Mouse (Mus musculus) thymus, postnatal 14 days (tissue): ENCODE measurements around the gene Dsp.

Experiments
- DNase-seq: peaks from one replicate; pipeline ENCODE4 v3.0.0; 2021

Dsp gene

DNA sequence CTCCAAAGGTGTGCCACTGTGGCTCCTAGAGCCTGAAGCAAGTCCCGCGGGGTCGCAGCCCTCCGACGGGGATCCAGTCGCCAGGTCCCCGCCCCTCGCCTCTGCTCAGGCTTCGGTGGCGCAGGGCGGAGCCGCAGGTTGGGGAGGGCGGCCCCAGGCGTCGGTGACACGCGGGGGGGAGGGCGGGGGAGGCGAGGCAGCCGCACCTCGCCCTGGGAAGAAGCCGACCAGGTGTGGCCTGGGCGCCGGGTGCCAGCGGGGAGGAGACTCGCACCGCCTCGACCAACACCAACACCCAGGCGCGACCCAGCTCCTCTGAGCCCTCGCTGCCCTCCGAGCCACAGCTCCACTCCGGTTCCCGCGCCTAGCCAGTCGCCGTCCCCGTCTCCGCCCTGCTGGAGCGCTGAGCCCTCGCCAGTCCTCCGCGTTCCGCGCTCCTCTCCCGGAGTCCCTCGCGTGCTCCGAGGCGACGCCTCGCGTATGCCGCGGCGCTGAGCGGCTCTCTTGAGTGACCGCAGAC lies at the start of gene Dsp:
Gene Dsp (plus strand): TSS at position 226 of the 520 bp plus-strand sequence.
- peak; percentile 36 for DNase-seq

DNA sequence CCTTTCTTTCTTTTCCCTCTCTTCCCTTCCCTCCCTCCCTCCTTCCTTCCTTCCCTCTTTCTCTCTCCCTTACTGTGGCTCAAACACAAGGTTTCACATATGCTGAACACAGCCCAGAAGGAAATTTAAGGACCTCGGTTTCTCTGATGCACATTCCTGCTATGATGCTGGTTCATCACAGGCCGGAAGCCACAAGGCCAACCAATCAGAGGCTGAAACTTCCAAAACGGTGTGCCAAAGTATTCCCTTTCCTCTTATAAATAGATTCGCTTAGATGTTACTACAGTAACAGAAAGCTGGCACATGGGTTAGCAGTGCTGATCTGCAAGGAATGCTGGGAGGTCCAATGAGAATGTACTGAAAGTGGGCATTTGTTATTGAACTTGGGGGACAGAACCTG lies 47.7 kb upstream of the Dsp start:
- DNase-seq, result no peak

DNA sequence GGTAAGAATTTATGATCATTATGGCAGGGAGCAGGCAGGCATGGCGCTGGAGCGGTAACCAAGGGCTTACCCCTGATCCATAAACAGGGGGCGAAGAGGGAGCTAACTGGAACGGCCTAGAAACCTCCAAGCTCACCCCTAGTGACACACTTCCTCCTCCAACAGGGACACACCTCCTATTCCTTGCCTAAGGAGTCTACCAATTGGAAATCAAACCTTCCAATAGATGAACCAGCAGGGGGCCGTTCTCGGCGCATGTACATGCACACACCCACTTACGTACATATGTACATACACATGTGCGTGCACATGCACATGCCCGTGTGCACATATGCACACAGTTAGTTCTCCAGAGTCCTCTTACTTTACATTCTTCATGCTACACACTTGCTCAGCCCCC lies 46.6 kb upstream of the Dsp start:
- DNase-seq, result no peak

DNA sequence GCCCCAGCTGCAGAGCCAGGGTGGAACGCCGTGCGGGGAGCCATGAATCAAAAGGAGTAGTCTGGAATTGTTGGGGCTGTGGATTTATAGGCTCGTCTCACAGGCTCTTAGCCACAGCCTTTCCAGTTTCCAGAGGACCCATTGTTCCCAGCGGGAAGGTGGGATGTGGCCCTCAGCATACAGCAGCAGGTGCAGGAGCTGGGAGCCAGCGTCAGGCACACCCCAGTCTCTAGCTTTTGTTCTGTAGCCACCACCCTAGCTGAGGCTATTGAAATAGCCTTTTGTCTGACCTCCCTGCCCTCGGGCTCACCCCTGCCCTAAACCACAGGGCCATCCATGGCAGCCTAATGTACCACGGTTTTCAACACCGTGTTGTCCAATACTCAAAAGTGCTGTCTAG lies 42.0 kb upstream of the Dsp start:
- no peak for DNase-seq

DNA sequence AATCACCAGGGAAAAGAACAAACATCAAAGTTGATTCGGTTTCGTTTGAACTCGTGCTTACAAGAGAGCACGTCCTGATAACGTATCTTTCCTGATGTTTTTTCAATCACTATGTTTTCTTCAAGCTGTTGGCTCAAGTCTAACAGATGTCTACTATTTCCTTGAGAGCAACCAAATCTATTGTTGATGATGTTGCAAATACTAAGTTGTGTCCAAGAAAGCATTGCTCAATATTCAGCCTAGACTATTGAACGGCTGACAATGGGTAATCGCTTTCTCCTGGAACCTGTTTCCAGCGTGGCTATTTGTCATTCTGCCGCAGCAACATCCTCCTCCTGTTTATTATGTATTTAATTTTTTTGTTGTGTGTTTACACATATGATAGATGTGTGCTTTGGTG lies 28.8 kb upstream of the Dsp start:
- no peak for DNase-seq

DNA sequence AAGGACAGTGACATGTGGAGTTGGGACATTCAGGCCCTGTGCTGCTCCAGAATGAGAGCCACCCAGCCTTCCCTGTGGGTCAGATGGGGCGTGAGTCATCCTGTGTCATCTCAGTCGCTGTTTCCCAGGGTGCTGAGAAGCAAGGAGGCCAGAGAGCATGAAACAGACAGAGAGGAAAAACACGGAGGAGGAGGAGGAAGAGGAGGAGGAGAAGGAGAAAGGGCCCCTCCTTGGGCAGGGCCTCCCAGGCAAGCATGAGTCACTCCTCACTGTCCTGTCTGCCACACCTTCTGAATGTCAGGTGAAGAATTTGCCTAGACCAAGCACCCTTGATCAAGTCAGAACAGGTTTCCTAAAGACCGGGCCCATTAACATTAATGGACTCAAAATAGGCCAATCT lies 27.4 kb upstream of the Dsp start:
- no peak for DNase-seq

DNA sequence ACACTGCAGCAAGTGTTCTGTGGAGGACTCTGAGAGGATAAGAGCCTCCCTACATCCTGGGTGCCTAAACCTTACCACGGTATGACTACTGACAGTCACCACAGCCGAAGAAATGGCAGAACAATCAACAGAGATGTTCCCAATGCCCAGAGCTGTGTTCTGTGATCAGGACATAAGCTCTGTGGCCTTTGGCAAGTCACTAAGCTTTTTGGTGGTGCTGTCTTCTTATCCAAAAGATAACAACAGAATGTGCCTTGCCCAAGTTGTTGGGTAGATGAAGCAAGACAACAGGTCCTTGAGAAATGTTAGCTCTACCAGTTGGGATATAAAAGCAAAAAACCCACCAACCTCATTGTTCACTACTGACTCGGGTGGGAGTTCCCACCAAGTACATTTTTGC lies 23.4 kb upstream of the Dsp start:
- no peak for DNase-seq

DNA sequence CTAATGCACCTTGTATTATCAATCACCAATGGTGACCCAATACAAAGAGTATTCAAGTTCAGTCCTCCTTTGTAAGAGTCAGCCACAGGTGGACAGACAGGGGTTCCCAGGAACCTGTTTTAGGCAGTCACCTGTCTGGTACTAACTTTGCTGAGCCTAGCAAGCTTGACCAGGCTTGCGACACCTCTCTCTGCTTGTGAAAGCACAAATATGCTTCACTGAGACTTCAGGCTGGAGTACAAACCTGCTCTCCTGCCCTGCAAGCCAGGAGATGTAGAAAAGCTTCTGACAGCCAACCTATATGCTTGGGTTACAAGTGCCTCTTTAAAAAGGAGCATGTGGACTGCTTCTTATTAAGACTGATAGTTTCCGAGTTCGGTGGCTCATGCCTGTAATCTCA lies 22.8 kb upstream of the Dsp start:
- DNase-seq, result no peak

DNA sequence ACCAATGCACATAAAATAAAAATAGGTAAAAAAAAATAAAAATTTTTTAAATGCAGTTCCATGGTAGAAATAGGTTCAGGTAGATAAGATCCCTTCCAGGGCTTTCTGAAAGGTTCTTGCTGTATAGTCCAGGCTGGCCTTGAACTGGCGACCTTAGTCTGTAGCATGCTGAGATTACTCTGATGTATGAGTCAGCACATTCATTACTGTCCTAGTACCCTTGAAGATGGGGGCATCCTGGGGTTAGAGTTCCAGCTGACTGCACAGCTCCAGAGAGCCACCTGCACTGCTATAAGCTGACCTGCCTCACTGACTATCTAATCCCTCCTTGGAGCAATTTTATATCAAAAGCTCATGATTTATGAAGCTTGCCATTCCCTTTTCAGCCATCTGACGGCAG lies 21.6 kb upstream of the Dsp start:
- DNase-seq, result no peak

DNA sequence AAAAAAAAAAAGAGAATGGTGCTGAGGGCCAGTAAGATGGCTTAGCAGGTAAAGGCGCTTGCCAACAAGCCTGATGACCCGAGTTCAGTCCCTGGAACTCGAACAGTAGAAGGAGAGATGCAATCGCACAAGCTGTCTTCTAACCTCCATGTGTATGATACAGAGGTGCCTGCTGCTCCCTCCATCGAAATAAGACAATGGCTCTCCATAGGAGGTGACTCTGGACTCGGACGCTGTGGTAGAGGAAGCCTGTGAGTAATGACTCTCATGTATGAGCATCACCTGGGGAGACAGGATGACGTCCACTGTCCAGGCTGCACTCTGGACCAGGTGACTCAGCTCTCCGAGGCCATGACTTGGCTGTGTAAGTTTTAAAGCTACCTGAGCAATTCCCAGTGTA lies 21.0 kb upstream of the Dsp start:
- DNase-seq, result no peak

DNA sequence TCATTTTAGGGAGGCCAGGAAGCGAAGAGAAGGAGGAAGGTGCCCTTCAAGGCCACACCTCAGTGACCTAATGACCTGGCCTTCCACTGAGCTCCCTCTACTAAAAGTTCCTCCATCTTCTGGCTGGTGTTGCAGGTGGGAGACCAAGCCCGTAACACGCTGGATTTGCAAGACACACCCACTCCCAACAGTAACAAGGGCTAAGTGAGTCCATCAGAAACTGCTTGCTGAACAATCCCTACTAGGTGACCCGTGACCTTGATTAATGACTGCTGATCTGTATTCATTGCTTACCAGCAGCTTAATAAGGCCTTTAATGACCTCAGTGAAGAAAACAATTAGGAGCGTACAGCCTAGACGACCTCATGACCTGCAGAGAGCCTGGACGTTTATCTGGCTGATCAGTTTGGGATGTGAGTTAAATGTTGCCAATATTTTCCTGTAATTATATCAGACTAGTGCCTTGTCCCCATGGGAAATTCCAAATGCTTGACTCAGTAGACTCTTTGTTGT lies 18.0 kb upstream of the Dsp start:
- no peak for DNase-seq

DNA sequence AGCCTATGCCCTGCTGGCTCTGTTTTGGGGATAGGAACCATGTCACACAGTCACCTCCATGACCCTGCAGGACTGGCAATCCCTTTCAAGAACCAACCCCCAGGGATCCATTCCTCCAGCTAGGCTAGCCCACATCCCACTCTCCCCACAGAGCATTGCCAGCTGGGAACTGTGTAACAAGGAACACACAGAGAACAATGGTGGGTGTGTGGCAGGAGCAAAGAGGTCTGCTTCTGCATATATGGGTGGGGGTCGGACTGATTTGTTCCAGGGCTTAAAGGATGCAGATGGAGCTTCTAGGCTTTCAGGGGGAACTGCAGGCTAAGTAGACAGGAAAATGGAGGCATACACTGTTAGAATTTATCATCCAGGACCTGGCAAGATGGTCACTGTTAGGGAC lies 10.6 kb upstream of the Dsp start:
- DNase-seq, result no peak

DNA sequence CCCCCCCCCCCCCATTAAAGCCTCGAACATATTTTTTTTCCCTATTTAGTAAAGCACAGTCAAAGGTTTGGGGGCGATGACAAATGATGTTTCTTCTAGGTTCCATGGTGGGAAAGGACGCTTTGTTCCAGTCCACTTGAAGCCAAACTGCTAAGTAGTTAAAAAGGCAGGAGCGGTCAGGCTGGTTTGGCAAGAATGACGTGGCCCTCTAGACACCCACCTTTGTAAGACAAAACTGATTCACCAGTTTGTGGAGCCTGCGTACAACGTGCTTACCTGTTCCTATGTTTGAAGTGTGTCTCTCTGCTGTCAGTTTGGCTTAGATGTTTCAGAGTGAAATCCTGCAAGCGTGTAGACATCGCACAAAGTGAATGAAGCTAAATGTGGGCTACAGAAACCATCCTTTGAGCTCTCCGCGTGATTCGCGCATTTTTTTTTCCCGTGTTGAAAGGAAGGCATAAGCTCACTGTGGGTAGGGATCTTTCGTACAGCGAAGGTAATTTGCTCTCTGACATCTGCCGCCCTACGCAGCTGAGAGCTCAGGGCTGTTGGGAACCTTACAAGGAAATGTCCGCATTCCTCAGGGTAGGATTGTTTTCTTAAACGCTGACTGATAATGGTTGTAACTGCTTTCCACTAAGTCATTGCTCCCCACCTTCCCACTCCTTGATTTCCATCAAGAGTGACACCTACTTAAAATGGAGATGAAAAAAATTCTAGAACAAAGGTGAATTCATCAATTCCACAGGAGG lies 6.0 kb upstream of the Dsp start:
- no peak for DNase-seq

DNA sequence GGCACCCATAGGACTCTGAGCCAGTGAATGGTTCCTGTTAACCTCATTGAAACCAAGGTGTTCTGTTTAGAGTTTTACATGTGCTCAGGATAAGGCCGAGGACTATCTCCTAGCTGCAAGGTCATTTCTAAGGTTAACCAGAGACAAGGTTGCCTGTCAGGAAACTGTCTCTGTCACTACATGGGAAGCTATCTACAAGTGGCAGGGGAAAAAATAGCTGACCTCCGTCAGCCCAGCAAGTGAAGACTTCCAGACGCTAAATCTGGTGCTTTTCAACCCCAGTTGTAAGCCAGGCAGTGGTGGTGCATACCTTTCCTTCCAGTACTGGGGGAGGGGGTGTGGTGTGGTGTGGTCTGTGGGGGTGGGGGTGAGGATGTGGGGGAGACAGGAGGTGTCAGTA lies 2.7 kb upstream of the Dsp start:
- DNase-seq, result no peak

DNA sequence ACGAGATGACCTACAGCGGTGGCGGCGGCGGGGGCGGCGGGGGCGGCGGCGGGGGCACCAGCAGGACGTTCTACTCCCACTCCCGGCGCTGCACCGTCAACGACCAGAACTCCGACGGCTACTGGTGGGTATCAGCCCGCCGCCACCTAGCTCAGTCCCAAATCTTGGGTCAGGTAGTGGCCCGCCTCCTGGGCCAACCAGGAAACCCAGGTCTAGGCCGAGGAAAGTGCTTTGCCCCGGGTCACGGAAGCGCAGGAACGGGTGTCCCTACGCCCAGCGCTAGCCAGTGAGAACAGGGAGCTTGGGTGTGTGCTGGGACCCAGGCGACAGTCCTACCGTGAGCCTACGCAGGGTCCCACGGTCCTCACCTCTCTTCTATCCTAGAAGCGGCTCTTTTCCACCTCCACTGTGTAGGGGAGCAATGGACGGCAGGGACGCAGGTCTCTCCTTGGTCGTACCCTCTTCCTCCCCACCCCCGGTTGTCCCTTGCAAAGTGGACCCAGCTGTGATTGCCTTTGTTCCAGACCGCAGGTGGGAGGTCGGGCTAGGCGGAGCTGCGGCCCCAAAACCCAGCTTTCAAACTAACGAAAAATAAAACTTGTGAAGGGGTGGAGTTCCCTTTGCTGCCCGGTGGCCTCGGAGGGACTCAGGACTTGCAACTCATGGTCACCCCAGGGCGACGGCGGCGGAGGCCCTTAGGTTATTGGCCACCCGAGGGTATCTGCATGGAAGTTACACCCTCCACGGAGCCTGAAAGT lies 756 bp downstream of the Dsp start:
- DNase-seq, result peak; percentile 4

DNA sequence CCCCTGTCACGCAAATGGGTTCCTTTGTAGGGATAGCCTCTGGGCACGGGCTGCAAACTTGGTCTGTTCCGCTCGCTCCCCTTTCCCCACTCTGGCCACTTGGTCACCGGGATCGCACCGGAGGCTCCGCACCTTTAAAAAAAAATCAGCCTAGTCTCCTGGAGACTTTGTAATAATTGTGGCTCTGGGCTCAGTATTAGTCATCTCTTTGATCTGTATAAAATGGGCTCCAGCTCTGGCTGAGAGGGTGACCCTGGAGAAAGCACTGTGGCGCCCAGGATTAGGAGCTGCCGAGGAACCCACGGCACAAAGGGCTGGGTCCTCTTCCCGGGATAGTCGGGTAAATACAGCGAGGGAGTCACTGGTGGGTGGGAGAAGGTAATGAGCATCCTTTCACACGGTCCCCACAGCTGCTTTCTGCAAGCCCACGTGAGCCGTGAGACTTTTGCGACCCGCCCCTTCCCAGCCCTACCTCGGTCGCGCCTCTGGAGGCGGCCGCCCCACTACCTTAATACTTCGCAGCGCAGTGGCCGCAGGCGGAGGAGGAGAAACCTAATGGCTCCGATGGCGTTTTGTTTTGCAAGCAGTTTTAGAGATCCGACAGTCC lies 1.4 kb downstream of the Dsp start:
- DNase-seq, result peak; percentile 4

DNA sequence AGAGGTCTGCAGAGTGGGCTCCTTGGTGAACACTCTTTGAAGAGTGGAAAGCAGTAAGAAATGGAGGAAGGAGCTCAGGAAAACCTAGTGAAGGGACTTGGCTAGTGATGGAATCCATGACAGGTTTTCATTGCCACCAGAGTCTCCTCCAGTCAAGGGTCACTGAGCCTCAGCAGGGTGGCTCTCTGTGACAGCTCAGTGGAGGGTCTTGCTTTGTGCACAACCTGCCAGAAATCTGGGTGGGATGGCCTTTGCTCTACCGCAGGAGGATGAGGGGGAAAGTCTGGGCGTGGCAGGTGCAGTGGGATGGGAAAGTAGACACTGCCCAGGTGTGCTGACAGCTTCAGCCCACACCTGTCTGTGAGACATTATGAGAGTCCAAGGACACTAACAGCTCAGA lies 4.4 kb downstream of the Dsp start:
- DNase-seq, result no peak

DNA sequence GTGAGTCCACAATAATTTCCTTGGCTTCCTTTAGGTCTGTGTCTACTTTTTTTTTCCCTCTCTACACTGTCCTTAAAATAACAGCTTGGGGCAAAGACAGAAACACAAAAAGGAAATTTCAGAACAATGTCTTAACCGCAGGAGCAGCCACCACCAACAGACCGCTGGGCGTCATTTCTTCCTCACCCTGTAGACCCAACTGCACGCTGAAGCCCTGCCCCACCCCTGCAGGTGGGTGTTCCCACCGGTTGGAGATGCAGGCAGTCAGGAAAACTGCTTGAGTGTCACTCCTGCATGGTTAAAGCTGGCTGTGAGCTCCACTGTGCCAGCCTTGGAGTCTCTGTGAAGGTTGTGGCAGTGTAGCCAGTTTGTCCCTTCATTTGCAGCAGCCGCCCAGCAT lies 6.5 kb downstream of the Dsp start:
- DNase-seq, result peak; percentile 6

DNA sequence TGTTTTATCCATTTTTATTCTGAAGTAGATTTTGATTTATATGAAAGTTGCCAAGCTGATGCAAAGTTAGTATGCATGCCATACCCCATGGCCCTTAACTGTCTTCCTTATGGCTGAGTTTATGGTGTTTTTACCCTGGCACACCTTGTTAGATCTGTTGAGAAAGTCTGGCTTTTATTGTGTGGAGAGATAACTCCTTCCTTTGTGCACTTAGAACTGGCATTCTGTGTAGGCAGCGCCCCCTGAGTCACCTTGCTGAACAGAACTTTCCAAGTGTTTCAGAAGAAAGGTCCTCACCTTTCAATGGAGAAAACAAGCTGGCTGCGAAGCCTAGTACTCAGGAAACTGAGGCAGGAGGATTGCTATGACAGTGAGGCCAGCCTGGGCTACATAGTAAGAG lies 10.9 kb downstream of the Dsp start:
- DNase-seq, result no peak

DNA sequence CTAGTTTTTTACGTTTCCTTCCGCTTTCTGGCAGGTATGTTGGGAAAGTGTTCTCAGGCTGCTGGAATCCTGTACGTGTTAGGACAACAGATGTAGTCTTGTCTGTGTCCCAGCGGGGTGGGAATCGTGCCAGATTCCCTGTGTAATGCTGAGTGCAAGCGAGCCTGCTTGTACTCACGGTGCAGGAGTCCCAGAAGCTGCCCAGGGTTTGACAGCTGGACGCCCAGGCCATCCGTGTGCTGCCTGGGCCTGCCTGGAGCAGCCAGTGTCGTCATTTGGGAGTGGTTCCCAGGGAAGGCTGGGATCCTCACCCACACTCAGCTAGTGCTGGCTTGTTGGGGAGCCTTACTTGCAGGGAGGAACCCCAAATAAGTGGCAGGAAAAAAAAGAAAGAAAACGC lies 11.6 kb downstream of the Dsp start:
- no peak for DNase-seq

DNA sequence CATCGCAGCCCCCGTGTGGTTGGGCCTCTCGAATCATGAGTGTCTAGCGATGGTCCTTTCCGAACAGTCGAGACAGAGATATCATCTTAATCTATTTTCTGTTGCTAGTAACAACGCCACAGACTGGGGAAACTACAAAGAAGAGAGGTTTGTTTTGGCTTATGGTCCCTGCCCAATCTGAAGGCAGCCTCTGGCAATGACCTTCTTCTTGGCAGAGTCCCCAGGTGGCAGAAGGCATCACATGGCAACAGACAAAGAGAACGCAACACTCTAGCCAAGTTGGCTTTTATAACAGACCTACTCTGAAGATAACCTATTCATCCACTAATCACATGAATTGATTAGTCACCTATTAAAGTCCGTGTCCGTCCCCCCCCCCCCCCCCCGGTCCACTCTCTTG lies 13.8 kb downstream of the Dsp start:
- no peak for DNase-seq

DNA sequence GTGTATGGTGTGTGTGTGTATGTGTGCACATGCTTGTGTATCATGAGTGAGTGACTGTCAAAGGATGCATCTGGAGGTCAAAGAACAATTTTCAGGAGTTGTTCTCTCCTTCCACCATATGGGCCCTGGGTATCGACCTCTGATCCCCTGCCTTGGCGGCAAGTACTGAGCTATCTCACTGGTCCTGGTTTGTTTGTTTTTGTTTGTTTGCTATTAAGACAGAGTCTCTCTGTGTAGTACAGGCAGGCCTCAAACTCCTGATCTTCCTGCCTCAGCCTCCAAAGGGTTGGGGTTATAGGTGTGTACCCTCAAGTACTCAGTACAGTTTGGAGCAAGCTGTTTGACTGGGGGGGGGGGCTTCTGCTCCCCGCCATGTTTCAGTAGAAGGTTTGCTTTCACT lies 16.0 kb downstream of the Dsp start:
- DNase-seq, result no peak

DNA sequence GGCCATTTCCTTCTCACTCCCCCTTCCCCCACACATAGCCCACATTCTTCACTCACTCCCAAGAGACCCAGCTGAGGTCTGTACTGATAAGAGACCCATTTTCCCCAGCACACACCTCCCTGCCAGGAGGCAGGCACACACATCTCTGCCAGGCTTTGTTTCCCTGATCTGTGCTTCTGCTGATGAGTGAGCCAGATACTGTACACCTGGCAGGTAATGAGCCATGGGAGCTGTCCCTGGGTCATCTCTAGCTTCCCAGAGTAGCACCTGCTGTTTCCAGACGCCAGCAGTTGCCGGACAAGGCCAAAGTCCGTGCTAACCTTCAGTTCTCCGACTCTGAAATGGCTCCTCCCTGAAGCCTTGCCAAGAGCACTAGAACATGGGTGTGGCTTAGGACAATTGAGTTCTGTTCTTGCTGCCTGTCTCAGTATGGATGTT lies 19.6 kb downstream of the Dsp start:
- no peak for DNase-seq

DNA sequence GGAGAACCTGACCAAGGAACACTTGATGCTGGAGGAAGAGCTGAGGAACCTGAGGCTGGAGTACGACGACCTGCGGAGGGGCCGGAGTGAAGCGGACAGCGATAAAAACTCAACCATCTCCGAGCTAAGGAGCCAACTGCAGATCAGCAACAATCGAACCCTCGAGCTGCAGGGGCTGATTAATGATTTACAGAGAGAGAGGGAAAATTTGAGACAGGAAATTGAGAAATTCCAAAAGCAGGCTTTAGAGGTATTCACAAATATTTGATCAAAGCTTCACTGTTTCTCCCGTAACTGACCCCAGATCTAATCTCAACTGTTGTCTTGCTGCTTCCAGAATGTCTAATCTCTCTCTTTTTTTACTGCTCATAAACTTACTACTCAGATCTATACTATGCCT lies 42.3 kb downstream of the Dsp start:
- no peak for DNase-seq
